28 mouse cellular contexts compared by ENCODE assay signal in the genomic region with DNA sequence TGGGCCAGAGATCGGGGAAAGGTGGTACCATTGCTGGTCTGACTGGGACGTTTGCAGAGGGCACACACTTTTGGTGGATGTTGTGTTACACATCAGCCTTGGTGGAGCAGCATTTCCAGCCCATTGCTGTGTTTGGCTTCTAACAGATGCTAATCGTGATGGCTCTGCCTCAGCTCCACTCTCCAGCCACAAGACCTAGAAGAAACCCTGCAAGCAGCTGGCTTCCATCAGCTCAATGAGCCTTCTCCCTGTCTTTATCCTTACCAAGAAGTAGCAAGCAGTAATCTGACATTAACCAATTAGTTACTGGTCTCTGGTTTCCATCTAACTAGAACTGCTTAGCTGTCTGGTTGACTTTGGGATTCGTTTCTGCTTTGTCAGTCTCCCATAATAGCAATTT.
"Had no signal": no experiment of that assay in that cellular context is flagged by ENCODE, and none has a peak within 500 bp of the region (broad histone marks: within the 10 kb centered on the region; RNA-seq: fewer than 3 reads in every experiment).

No protein-coding gene starts in this region.

- H3K9me3 ChIP-seq: embryonic facial prominence, embryonic 10.5 days; embryonic facial prominence, embryonic 12.5 days; embryonic facial prominence, embryonic 13.5 days; embryonic facial prominence, embryonic 15.5 days; forebrain, embryonic 10.5 days; forebrain, embryonic 12.5 days; forebrain, embryonic 13.5 days; forebrain, embryonic 15.5 days had no signal

- H3K9ac ChIP-seq: embryonic facial prominence, embryonic 12.5 days; embryonic facial prominence, embryonic 13.5 days; embryonic facial prominence, embryonic 15.5 days; forebrain, embryonic 12.5 days; forebrain, embryonic 13.5 days; forebrain, embryonic 15.5 days; forebrain, postnatal 0 days had no signal

- DNase-seq: cerebellum, adult 2 months; cerebellum, adult 8-10 months; cerebellum, adult 9-10 months; cerebellum, adult 9-11 months; cerebellum, postnatal 10 days; cerebellum, postnatal 14 days; cerebellum, postnatal 25 days; cerebellum, postnatal 36 days; embryo, embryonic 11 days; forebrain, postnatal 0 days; gastrocnemius, adult 2 months; gastrocnemius, postnatal 10 days; gastrocnemius, postnatal 14 days; gastrocnemius, postnatal 25 days; gastrocnemius, postnatal 36 days; heart, adult 11 months; heart, adult 18-20 months had no signal

- ATAC-seq: forebrain, embryonic 13.5 days; forebrain, embryonic 14.5 days; forebrain, embryonic 15.5 days; forebrain, embryonic 16.5 days; forebrain, postnatal 0 days had no signal

- H3K36me3 ChIP-seq: embryonic facial prominence, embryonic 10.5 days; embryonic facial prominence, embryonic 12.5 days; embryonic facial prominence, embryonic 13.5 days; embryonic facial prominence, embryonic 15.5 days; forebrain, embryonic 10.5 days; forebrain, embryonic 12.5 days; forebrain, embryonic 15.5 days had no signal

- H3K4me1 ChIP-seq: forebrain, embryonic 12.5 days; forebrain, embryonic 13.5 days; forebrain, embryonic 15.5 days had no signal

- H3K4me3 ChIP-seq: embryonic facial prominence, embryonic 10.5 days; embryonic facial prominence, embryonic 12.5 days; embryonic facial prominence, embryonic 13.5 days; embryonic facial prominence, embryonic 15.5 days; erythroblast, embryonic 14.5 days; forebrain, embryonic 10.5 days; forebrain, embryonic 12.5 days; forebrain, embryonic 13.5 days; forebrain, embryonic 15.5 days; gastrocnemius, adult 2 months had no signal

- H3K4me2 ChIP-seq: embryonic facial prominence, embryonic 12.5 days; embryonic facial prominence, embryonic 13.5 days; embryonic facial prominence, embryonic 15.5 days; forebrain, embryonic 12.5 days; forebrain, embryonic 13.5 days; forebrain, embryonic 15.5 days had no signal

- H3K27me3 ChIP-seq: embryonic facial prominence, embryonic 12.5 days; embryonic facial prominence, embryonic 13.5 days; embryonic facial prominence, embryonic 15.5 days had no signal

- H3K27ac ChIP-seq: embryonic facial prominence, embryonic 10.5 days; embryonic facial prominence, embryonic 12.5 days; embryonic facial prominence, embryonic 13.5 days; embryonic facial prominence, embryonic 15.5 days; forebrain, embryonic 10.5 days; forebrain, embryonic 12.5 days; forebrain, embryonic 13.5 days; forebrain, embryonic 15.5 days; gastrocnemius, adult 2 months had no signal
